Mouse (Mus musculus): Measurements from ENCODE around the gene Tmem222.
A peak's percentile ranks its signal among the peaks of the same experiment; 100 is the strongest.

The Tmem222 gene

DNA sequence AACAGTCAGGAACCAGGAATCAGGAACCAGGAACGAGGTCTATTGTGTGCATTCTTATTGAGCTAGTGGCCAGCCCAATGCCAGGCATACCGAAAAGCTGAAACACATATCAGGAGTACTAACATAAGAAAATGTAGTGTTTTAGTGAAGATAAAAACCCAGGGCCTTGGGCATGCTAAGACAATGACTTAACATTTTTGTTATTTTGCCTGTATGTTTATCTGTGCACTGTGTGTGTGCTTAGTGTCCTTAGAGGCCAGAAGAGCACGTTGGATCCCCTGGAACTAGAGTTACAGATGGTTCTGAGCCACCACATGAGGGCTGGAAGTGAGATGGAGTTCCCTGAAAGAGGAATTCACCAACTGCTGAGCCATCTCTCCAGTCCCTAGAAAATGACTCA lies 7.7 kb upstream of the Tmem222 start:
- DNase-seq (ENCODE audit: low read depth, low spot score): no peak

DNA sequence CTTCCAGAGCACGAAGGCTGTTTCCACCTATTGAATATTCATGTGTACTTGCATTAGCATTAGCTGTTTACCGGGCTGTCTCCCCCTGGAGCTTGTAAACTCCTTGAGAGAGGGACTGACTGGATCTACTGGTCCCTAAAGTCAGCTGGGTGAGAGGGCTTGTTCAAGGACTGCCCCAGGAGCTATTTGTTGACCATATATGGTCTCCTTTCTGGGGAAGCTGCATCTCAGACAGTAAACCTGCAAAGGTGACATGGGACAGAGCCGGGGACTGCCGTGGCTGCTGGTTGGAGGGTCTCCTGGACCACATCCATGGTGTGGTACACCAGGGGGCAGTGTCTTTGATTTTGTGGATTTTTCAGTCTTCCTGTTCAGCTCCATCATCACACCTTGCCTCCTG lies 5.1 kb upstream of the Tmem222 start:
- DNase-seq (ENCODE audit: low read depth, low spot score): no peak

DNA sequence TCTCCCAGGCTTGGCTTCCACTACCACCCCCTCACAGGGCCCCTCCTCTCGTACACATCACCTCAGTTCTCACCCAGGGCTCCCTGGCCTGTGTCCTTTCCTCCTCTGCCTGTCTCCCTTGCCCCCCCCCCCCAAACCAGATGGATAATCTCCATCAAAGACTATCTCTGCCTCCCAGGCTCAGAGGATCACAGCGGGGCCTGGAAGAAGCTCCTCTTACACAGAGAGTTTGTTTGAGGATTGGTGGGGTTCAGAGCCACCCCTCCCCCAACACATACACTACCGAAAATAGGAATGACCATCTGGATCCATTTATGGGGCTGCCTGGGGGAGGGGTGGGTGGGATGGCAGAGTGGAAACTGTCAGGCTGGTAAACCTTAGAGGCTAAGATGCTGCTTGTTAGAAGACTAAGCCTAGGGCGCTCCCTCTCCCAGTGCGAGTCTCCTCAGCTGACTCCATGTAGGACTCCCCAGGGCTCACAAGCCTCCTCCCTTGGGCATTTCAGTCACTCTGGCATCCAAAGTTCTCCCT lies 4.4 kb upstream of the Tmem222 start:
- DNase-seq (ENCODE audit: low read depth, low spot score): no peak

DNA sequence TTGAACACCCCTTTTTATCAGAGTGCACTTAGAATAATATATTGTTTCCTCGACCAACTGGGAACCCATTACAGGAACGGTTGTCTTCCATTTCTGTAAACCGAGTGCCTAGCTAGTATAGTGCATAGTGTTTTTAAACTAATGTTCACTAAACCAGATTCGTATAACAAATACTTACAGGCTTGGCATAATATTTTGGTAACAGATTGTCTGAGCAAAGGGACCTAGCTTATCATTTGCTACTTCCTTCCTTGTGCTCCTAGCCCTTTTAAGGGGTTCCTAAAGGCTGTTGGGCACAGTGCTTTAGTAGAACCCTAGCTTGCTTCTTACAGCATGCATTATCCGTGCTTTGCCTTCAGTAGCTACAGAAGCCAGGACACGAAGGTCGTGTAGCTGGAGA lies 3.9 kb upstream of the Tmem222 start:
- no peak for DNase-seq (ENCODE audit: low read depth, low spot score)

DNA sequence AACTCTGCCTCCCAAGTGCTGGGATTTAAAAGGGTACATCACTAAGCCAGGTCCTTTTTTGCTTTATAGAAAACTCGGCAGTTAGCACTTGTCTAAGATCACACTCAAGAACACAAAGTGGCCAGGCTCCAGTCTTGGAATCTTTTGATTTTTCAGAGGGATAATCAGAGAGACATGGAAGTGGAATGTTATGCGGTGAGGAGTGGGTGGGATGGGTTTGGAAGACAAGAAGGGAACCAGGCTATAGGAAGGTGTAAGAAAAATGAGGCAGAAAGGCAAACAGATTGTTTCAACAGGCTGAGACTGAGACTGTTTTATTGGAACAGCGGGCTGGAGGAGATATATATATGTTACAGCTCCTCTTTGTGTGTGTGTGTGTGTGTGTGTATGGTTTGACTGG lies 890 bp upstream of the Tmem222 start:
- DNase-seq (ENCODE audit: low read depth, low spot score): no peak

DNA sequence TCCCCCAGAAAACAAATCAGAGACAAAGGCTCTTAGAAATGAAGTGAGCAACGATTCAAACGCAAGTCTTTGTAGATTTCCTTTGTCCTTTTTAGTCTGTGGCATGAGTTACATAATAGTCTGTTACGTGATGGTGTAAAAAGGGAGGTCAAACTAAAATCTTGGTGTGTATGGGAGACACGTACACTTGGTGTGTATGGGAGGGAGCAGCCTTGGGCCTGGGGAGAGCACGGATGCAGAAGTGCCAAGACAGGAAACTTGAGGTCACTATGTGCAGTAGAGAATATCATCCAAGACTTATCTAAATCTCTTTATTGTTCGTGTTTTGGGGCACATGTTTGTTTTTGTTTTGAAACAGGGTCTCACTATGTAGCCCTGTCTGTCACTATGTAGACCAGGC lies 475 bp upstream of the Tmem222 start:
- no peak for DNase-seq (ENCODE audit: low read depth, low spot score)

DNA sequence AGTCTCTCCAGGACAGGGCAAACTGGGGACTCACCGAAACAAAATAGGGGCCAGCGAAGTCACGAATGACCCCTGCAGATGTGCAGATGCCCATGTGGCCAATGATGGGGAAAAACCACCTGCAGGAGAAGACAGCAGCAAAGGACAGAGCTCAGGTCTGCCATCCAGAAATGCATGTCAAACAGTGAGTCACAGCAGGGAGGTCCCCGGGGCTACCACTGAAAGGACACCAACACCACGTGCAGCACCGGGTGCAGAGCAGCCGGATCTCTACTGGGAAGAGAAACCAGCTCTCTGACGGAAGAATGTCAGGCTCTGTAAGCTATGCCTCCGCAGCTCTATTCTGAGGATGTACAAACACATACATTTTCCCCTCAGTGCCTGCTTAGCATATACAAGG lies 6.7 kb downstream of the Tmem222 start:
- DNase-seq (ENCODE audit: low read depth, low spot score): no peak

DNA sequence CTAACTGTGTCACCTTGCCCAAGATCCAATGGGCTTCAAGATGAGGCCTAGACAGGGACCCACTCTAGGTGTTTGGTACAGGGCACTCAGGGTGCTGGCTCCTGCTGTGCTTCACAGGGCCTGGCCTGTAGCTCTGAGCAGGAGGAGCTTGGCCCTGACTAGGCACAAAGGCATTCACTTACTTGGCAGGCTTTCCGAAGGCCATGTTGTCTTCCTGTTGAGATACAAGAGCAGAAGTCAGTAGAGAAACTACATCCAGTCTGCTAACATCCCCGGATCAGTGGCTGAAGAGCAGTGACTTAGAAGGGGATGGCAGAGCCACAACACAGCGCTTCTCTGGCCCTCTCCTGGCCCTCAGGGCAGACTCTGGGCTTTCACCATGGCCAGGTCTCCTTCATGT lies 8.0 kb downstream of the Tmem222 start:
- no peak for DNase-seq (ENCODE audit: low read depth, low spot score)

DNA sequence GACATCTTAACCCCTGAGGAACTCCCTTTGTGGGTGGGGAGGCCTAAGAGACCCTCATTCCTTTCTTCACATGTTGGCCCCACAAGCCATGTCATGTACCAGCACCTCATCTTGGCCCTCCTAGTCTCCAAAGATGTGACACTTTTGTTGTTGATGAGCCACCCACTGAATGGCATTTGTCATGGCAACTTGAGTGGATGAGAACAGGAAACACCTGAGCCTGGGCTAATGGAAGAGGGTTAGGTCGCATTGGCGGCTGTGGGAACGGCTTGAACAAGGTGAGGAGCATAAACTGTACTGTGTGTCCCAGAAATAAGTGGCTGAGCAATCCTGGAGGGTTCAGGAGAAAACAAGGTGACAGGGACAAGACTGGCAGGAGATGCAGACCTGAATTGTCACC lies 8.7 kb downstream of the Tmem222 start:
- DNase-seq (ENCODE audit: low read depth, low spot score): no peak

DNA sequence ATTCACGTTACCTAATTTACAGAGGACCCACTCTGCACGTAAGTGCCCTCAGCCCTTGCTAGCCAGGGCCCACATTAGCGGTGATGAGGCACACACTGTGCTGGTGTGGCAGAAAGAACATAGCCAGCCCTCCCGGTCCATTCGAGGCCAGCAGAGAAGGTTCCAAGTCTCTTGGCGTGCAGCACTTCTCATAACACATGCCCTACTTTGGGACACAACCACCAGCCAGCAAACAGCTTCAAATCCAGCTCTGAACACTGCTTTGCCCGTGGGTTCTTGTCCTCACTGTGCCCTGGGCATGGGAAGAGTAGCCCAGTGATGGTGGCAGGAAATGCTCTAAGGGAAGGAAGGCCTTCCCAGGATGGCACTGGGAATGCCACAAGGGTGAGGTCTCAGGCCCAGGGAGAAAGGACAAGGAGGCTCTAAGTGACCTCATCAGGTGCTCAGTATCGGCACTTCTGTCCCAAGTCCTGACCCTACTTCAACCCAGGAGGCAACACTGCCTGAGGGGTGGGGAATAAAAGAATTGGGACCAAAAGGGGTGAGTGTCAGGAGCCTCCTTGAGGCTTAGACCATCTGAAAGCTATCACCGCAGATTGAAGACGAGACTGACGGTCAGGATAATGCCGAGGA lies 11.2 kb downstream of the Tmem222 start:
- DNase-seq (ENCODE audit: low read depth, low spot score): peak; percentile 67

DNA sequence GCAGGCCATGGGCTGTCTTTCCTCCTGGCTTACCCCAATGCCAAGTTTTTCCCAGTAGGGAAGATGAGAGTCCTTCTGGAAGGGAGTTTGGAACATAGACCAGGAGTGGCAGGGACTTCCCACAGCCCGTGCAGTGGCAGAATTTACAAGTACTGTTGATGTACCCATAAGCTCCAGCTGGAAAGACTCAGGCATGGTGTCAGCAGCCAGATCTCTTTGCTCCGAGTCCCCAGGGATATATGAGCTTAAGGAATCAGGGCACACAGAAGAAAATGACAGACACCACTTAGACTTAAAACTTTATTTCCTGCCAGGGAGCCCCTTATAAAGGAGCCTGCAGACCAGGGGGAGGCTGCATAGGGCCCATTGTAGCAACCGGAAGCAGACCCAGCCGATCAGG lies 11.8 kb downstream of the Tmem222 start:
- no peak for DNase-seq (ENCODE audit: low read depth, low spot score)

DNA sequence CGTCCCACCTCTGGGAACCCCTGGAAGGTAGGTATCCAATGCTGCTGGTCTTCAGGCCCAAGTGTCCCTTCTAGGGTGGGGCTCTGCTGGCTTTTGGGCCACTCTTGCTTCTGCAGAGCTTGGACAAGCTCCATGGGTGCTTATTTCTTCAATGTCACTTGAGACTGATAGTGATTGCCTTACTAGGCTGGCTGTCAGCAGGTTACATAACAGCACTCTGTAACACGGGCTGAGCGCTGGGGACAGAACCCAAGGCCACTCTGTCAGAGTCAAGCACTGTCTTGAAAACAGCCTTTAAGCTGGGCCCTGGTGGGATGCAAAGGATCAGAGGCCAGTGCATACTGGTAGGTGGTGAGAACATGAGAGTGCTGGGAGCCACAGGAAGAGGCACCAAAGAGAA lies 12.3 kb downstream of the Tmem222 start:
- DNase-seq (ENCODE audit: low read depth, low spot score): peak; percentile 50

DNA sequence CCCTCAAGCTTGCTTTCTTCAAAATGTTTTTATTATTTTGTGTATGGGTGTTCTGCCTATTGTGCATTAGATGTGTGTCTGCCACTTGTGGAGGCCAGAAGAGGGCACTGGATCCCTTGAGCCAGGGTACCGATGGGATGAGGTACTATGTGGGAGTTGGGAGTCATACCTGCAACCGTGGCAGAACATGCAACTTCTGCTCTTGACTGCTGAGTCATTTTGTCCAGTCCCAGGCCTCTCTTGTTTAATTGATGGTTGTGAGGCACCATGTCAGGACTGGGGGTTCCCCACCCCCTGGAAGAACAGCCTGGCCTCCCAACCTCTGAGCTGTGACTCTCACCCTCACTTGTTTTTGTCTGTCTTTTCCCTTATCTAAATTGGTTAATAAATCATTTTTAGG lies 13.0 kb downstream of the Tmem222 start:
- no peak for DNase-seq (ENCODE audit: low read depth, low spot score)

DNA sequence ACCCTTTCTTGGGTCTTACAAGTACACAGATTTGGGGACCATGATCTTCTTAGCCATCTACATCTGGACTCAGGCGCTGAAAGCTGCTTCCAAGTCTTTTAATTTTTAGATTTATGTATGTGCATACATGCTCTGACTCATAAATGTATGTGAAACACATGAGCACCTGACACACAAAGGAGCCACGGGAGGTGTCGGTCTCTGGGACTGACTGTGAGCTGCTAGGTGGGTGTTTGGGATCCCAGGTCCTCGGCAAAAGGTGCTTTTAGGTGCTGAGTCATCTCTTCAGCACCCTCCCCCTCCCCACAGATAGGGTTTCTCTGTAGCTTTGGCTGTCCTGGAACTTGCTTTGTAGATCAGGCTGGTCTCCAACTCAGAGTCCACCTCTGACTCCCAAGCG lies 13.8 kb downstream of the Tmem222 start:
- no peak for DNase-seq (ENCODE audit: low read depth, low spot score)

DNA sequence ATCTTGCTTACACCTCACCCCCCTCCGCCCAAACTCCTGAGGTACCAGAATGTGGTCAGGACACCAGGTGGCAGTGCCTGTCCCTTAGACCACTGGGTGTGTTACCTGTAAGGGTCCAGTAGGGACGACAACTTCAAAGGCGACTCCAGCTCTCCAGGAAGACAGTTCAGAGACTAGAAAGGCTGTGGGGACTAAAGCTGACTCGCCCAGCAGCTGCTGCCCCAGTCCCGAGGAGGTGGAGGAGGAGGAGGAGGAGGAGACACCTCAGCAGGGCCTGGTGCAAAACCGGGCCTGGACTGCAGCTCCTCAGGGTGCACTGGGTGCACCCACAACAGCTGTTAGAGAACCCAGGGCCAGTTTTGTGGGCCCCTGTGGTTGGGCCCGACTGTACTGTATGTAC lies 14.7 kb downstream of the Tmem222 start, which contains the start of gene Sytl1:
Sytl1 (minus strand) TSS at position 232 of the 400 bp plus-strand sequence.
- DNase-seq (ENCODE audit: low read depth, low spot score): no peak

DNA sequence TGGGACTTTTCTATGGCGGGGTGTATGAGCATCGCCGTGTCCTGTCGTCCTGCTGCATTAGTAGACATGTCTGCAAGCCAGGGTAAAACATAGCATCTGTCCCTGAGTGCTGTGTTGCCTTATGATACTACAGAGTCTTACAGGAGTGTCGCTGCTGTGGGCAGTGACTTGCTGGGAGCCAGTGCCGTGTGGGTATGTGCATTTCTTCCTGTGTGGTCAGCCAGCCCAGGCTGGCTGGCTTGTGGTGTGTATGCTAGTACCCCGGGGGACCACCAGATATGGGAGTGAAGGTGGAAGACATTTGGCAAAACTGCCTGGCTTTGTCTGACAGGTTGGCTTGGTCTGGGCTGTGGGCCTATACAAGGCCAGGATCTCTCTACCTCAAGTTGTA lies 15.2 kb downstream of the Tmem222 start:
- DNase-seq (ENCODE audit: low read depth, low spot score): no peak

DNA sequence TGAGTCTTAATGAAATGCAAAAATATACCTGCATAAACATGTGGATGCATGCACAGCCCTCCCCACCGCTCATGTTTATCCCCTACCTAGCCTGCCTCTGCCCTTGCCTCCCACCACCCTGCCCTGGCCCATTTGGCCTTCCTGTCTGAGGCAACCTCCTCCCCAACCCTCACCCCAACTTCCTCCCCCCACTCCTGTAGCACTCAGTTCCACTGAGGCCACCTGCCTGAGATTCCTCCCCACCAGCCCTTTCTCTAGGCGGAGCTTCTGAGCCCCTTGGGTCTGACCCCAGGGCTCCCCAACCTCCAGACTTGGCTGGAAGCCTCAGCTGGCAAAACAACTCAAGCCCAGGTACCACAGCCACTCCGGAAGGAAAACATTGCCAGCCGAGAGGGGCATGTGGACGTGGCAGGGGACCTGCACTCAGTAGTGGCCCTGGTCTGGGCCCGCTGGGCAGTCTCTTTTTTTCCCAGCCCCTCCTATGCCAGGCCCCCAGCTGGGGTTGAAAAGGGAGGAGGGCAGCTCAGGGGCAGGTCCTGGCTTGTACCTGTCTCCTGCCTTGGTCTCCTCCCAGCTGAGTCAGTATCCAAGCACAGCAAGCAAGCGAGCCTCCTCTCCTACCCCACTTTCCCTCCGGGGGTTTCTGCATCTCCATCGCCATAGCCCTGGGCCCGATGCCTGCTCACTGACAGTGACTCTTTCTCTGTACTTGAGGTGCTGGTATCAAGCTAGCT lies 15.8 kb downstream of the Tmem222 start:
- no peak for DNase-seq (ENCODE audit: low read depth, low spot score)

DNA sequence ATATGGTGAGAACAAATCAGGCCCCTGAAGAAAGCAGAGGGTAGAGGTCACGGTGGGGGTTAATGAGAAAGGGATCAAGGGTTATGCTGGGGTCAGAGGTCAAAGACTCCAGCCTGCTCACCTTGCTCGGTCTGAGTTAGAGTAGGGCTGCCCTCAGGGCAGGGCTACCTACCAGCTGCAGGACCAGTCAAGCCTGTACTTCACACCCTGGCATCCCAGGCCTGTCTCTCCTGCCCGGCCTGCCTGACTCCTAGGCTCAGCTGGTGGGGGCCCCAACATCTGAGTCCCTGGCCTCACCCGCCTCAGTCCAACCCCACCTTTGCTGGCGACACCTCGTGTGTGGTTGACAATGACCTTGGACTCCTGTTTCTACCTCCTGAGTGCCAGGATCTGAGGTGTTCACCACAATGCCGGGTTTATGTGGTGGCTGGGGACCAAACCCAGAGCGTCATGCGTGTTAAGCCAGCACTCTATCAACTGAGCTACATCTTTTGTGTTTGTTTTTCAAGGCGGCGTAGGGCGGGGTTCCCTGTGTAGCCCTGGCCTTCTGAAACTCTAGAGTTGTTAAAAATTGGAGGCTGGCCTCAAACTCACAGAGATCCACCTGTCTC lies 19.7 kb downstream of the Tmem222 start:
- no peak for DNase-seq (ENCODE audit: low read depth, low spot score)

DNA sequence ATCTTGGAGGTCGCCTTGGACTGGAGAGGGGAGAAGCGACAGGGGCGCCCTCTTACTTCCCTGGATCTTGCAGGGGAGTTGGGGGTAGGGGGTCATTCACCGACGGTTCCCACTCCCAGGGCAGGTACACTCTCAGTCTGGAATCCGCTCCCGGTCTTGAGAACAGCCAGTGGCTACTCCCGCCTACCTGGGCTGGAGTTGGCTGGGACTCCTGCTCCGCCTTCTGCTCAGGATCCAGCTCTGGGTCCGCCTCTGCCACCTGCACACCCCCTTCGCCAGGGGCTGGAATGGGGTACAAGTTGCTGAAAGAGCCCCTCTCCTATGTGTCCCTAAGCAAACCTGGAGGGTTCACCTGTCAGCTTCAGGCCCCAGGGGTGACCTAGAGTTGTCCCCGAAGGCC lies 20.4 kb downstream of the Tmem222 start:
- DNase-seq (ENCODE audit: low read depth, low spot score): no peak

DNA sequence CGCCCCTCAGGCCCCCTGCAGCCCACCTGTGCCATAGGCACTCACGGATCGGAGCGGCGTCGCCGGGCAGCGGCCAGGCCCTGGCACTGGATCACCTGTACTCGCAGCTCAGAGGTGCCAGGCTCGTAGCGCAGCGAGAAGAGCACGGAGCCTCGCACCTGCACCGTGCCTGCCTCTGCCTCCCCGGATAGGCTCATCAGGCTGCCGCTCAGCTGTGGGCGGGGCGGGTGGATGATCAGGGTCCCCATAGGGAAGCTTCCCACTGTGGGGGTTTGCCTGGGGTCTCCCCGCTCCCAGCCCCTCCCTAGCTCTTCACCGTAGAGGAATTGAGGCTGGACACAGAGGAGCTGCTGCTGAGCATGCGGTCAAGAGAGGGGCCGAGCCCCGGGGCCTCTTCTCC lies 20.8 kb downstream of the Tmem222 start:
- no peak for DNase-seq (ENCODE audit: low read depth, low spot score)

DNA sequence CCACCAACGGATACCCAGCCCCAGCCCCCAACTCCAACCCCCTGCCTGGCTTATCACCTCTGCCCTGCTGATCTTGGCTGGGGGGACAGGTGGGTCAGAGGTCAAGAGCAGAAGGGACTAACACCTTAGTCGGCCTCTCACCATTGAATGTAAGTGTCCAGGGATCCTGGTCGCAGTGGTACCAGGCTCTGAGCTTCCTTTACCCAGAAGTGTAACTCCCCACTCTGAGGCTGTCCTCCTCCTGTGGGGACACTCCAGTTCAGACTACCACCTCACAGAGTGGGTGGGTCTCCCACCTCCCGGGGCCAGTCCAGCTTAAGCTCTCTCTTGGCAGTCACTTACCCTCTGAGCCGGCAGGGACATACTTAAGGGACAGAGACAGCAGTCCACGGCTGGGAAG lies 22.2 kb downstream of the Tmem222 start:
- DNase-seq (ENCODE audit: low read depth, low spot score): no peak

DNA sequence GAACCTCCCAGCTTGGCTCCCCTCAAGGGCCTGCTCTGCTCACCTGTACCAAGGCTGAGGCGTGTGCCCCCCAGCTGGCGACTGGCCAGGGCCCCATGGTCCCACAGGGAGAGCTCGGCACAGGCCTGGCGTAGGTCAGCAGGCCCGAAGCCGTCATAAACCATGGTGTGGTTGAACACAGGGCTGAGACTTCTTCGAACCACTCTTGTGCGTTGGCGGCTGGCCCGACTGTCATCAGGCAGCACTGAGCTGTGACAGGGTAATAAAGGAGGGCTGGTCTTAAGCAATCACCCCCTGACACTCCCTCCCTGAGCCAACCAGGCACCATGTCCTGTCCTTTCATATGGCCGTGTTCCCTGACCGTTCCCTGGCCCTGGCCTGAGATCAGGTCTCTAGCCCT lies 24.2 kb downstream of the Tmem222 start:
- DNase-seq (ENCODE audit: low read depth, low spot score): no peak

DNA sequence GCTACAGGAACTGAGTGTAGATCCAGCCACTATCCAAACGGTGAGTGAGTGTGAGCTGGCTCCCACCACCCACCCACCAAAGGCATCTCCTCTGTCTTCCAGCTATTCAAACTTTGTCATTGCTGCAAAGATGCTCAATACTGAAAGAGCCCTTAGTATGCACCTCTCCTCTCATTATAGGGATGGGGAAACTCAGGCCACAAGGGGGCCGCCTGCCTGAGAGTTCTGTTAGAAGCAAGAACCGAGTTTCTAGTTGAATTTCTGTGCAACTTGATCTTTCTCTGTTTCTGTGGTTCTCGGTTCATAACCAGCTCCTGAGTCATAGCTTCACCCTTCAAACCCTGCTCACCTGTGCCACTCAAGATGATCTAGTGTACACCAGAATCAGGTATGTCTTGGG lies 25.5 kb downstream of the Tmem222 start:
- no peak for DNase-seq (ENCODE audit: low read depth, low spot score)
